Mouse (Mus musculus) embryonic facial prominence, embryonic 14.5 days (tissue): ENCODE measurements around the gene Cybrd1. TPM values are rescaled to one million over a fixed set of nuclear protein-coding genes. Genes with fewer than 3 reads are reported as not detected.

ENCODE experiments used
- ATAC-seq: fragments of 200-750 bp; cut with Nextera tagmentation; 2 replicates; pipeline ENCODE4 v1.8.0; 2017; ENCODE audit warnings: low read depth, moderate number of reproducible peaks, moderate TSS enrichment
- DNase-seq: peaks from one replicate; pipeline ENCODE4 v3.0.0-alpha.2; 2015; ENCODE audit warnings: low spot score
- H3K27ac ChIP-seq: fragments of 300-500 bp; sonication (generic); replicated peaks from 2 replicates; pipeline ENCODE4 v1.5.1; 2014; ENCODE audit warnings: low read depth, mild to moderate bottlenecking, low read length, moderate library complexity
- H3K27me3 ChIP-seq: fragments of 300-500 bp; sonication (generic); replicated peaks from 2 replicates; pipeline ENCODE4 v1.6.1; 2014; ENCODE audit warnings: low read length; ENCODE audit not compliant: control insufficient read depth, insufficient read depth
- H3K36me3 ChIP-seq: fragments of 300-500 bp; sonication (generic); 2 replicates; pipeline ENCODE4 v1.6.1; 2014; ENCODE audit warnings: low read length, mixed read lengths; ENCODE audit not compliant: control insufficient read depth, insufficient read depth
- H3K4me1 ChIP-seq: fragments of 300-500 bp; sonication (generic); 2 replicates; pipeline ENCODE4 v1.6.1; 2014; ENCODE audit warnings: antibody characterized with exemption, low read length; ENCODE audit not compliant: control insufficient read depth, insufficient read depth
- H3K4me2 ChIP-seq: fragments of 300-500 bp; sonication (generic); 2 replicates; pipeline ENCODE4 v1.6.1; 2014; ENCODE audit warnings: low read depth, mild to moderate bottlenecking, low read length, moderate library complexity, mixed read lengths
- H3K4me3 ChIP-seq: fragments of 300-500 bp; sonication (generic); 2 replicates; pipeline ENCODE4 v1.5.1; 2014; ENCODE audit warnings: low read depth, mild to moderate bottlenecking, low read length
- H3K9ac ChIP-seq: fragments of 300-500 bp; sonication (generic); 2 replicates; pipeline ENCODE4 v1.6.1; 2014; ENCODE audit warnings: low read depth, mild to moderate bottlenecking, low read length, moderate library complexity, mixed read lengths
- H3K9me3 ChIP-seq: fragments of 300-500 bp; sonication (generic); 2 replicates; pipeline ENCODE4 v1.6.1; 2016; ENCODE audit warnings: low read length; ENCODE audit not compliant: control insufficient read depth
- WGBS: fragments of 180-500 bp; shearing (Covaris S2); extraction: QIAGEN DNeasy Blood & Tissue Kit; methylation state at CpG from one replicate; pipeline ENCODE4 v1.1.7; 2014; 5-methylcytosine and 5-hydroxymethylcytosine counted together
- polyA plus RNA-seq: library from polyadenylated mRNA; unstranded; fragments of >200 nt; fragmentation: Nextera tagmentation; extraction: Ambion mirVana; gene quantifications from 2 replicates; pipeline ENCODE4 v1.2.1, GENCODE M21; 2014

Cybrd1 gene
- polyA plus RNA-seq, 1 experiment from 2014 or later: 4.5 TPM

DNA sequence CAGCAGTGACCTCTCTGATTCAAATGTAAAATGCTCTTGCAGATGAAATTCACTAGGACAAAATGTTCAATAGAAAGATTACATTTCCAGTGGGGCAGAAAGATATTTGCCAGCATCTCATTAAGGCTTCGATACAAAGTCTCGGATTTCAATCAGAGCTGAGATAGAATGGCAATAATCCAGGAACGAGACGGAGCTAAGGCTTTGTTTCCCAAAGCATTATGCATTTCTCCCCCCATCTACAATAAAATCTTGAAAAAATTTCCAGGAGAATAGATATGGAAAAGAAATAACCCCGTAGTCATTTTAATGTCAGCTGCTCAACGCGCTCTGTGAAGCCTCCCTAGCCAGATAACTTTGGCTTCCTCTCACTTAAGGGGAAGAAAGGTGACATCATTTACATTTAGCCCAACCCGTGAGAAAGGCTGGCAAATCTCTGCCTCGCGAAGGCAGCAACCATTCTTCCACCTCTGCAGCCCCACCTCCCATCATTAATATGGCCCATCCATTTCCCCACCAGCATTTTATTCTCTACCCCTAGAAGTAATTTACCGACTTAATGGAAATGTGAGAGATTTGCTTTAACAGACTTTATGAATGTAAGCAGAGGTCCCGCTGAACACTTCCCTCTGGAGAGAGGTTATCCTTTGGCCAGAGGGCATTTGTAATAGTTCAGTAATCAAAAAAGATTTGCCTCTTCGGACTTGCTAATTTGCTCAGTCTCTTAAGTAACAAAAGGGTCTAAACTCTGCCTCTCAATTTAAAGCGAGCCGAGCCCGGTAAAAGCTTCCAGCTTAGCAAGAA, 73.9 kb downstream of the Cybrd1 start:
- H3K27me3 ChIP-seq: no peaks in the 10 kb centered on the region
- peak; percentile 51; the same call in 1 of the 2 replicates for ATAC-seq
- peak overlapping the region; percentile 50 for H3K4me2 ChIP-seq
- 14% methylated on average over 16 of the region's 16 CpGs for WGBS
- H3K27ac ChIP-seq: no peak overlapping the region
- peak; percentile 47 for DNase-seq
- H3K36me3 ChIP-seq: no peaks in the 10 kb centered on the region
- no peaks in the 10 kb centered on the region for H3K9me3 ChIP-seq
- H3K4me3 ChIP-seq: peak overlapping the region; percentile 4; the same call in 1 of the 2 replicates
- no peak overlapping the region for H3K9ac ChIP-seq
- H3K4me1 ChIP-seq: peaks cover 13% of the 10 kb centered on the region

DNA sequence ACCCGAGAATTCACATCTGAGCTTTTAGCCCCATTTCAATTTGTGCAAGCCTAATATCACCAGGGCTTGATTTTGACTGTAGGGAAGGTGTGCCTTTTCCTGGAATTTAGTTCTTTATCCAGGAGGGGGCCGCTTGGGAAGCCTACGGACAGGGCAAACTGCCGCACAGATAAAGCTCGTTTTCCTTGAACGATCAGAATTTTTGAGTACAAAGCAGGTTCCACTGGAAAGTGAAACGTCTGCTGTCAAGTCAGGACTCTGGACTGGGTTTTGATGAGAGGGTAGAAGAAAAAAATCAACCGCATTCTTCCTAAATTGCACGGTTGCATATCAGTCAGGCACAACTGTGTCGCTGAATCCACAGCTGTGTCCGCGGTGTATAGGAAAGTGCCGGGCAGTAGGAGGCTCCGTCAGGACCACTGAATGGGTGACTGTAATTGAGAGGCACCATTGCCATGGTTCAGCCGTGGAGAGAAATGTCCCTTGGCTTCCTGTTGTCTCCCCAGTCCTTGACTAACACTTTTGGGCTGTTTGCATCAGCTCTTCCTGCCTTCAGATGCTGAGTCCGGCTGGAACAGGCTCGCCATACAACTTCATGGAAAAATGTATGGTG, 74.6 kb downstream of the Cybrd1 start:
- H3K9ac ChIP-seq: peak overlapping the region; percentile 20; the same call in 1 of the 2 replicates
- H3K27ac ChIP-seq: no peak overlapping the region

More for the DNA sequence above, 74.6 kb downstream of the Cybrd1 start:
- H3K4me2 ChIP-seq: peak overlapping the region; percentile 50
- ATAC-seq (peak; percentile 62; the same call in 1 of the 2 replicates), DNase-seq (peak; percentile 56)
- H3K27me3 ChIP-seq: no peaks in the 10 kb centered on the region
- no peaks in the 10 kb centered on the region for H3K36me3 ChIP-seq
- peak overlapping the region; percentile 4; the same call in 1 of the 2 replicates for H3K4me3 ChIP-seq
- 32% methylated on average over 17 of the region's 17 CpGs for WGBS
- H3K4me1 ChIP-seq: peaks cover 13% of the 10 kb centered on the region
- no peaks in the 10 kb centered on the region for H3K9me3 ChIP-seq

Other genes starting within 250 kb of the Cybrd1 start
- 22.0 and 23.8 TPM in 2 replicates for gene Dcaf17, start 62.6 kb upstream of the Cybrd1 start, polyA plus RNA-seq
- gene Mettl8, start 62.3 kb upstream of the Cybrd1 start, polyA plus RNA-seq: 14.9 and 16.5 TPM in 2 replicates
- gene Dync1i2, start 93.8 kb downstream of the Cybrd1 start, polyA plus RNA-seq: 103 and 105 TPM in 2 replicates
- 38.0 and 44.6 TPM in 2 replicates for gene Slc25a12, start 249.8 kb downstream of the Cybrd1 start, polyA plus RNA-seq